Mouse (Mus musculus) ES-E14 (cell line): ENCODE results near the gene Ldhb.

Experiments
- HCFC1 ChIP-seq: IDR thresholded peaks from 2 replicates; pipeline ENCODE4 v1.6.1; 2012; ENCODE audit warnings: low read length, inconsistent platforms, borderline replicate concordance; ENCODE audit not compliant: insufficient read depth
- ZC3H11A ChIP-seq: IDR thresholded peaks from 2 replicates; pipeline ENCODE4 v1.6.1; 2012; ENCODE audit warnings: low read depth, mild to moderate bottlenecking, inconsistent platforms, low read length, borderline replicate concordance

GRCm38 (mm10) chr6:142508663-142509062 is 906 bp upstream of the Ldhb start:
- TF ChIP-seq HCFC1 (no peak), ZC3H11A (no peak)
